Mouse (Mus musculus) stomach, postnatal 0 days (tissue): ENCODE measurements at regions not wholly inside any gene's neighbourhood (a gene's known extent, or its start where the extent isn't known, plus 50 kb on each side); places are given as distances from the start of the nearest gene placed in this dataset.
"Not testable (repeated sequence)": the region's sequence is repeated elsewhere in the genome, so short reads cannot be mapped to it uniquely, and the experiment has no call there.

Experiments used
- ATAC-seq: fragments of 200-750 bp; cut with Nextera tagmentation; 2 replicates; pipeline ENCODE4 v1.8.0; 2017; ENCODE audit not compliant: low FRiP score, low TSS enrichment
- DNase-seq: peaks from one replicate; pipeline ENCODE4 v3.0.0-alpha.2; 2016; ENCODE audit warnings: low spot score
- H3K27ac ChIP-seq: fragments of 300-500 bp; sonication (generic); replicated peaks from 2 replicates; pipeline ENCODE4 v1.5.1; 2014; ENCODE audit warnings: mild to moderate bottlenecking, control low read depth
- H3K27me3 ChIP-seq: fragments of 300-500 bp; sonication (generic); 2 replicates; pipeline ENCODE4 v1.6.1; 2014; ENCODE audit warnings: low read length; ENCODE audit not compliant: control insufficient read depth, insufficient read depth
- H3K36me3 ChIP-seq: fragments of 300-500 bp; sonication (generic); 2 replicates; pipeline ENCODE4 v1.6.1; 2014; ENCODE audit warnings: low read length, mixed read lengths; ENCODE audit not compliant: control insufficient read depth, insufficient read depth
- H3K4me1 ChIP-seq: fragments of 300-500 bp; sonication (generic); replicated peaks from 2 replicates; pipeline ENCODE4 v1.6.1; 2014; ENCODE audit warnings: antibody characterized with exemption; ENCODE audit not compliant: control insufficient read depth, insufficient read depth
- H3K4me2 ChIP-seq: fragments of 300-500 bp; sonication (generic); replicated peaks from 2 replicates; pipeline ENCODE4 v1.6.1; 2014; ENCODE audit warnings: low read depth, mild to moderate bottlenecking, control low read depth, moderate library complexity
- H3K4me3 ChIP-seq: fragments of 300-500 bp; sonication (generic); 2 replicates; pipeline ENCODE4 v1.5.1; 2014; ENCODE audit warnings: low read depth, low read length, control low read depth
- H3K9ac ChIP-seq: fragments of 300-500 bp; sonication (generic); 2 replicates; pipeline ENCODE4 v1.6.1; 2014; ENCODE audit warnings: mild to moderate bottlenecking, low read length, control low read depth, mixed read lengths
- H3K9me3 ChIP-seq: fragments of 300-500 bp; sonication (generic); 2 replicates; pipeline ENCODE4 v1.6.1; 2016; ENCODE audit warnings: low read length; ENCODE audit not compliant: control insufficient read depth
- CTCF ChIP-seq: IDR thresholded peaks from 2 replicates; pipeline ENCODE4 v1.5.1; 2016; ENCODE audit warnings: antibody characterized with exemption, low read depth, mild to moderate bottlenecking, moderate library complexity
- EP300 ChIP-seq: optimal IDR thresholded peaks from 2 replicates; pipeline ENCODE3; 2016; ENCODE audit warnings: antibody characterized with exemption
- WGBS: fragments of 180-500 bp; shearing (Covaris S2); extraction: QIAGEN DNeasy Blood & Tissue Kit; methylation state at CpG from one replicate; pipeline ENCODE4 v1.1.7; 2014; 5-methylcytosine and 5-hydroxymethylcytosine counted together

GRCm38 (mm10) chr6:3911284-3911683 is 77.4 kb downstream of the Tfpi2 start:
- no peaks in the 10 kb centered on the region for H3K4me1 ChIP-seq
- H3K9me3 ChIP-seq, result no peaks in the 10 kb centered on the region
- H3K27me3 ChIP-seq, result no peaks in the 10 kb centered on the region
- 57% methylated on average over 5 of the region's 5 CpGs for WGBS
- TF ChIP-seq CTCF, result peak; percentile 52
- TF ChIP-seq EP300, result no peak
- no peak for ATAC-seq
- H3K27ac ChIP-seq, result no peak overlapping the region
- no peaks in the 10 kb centered on the region for H3K36me3 ChIP-seq
- no peak overlapping the region for H3K4me2 ChIP-seq
- no peak for DNase-seq
- H3K4me3 ChIP-seq, result no peak overlapping the region
- H3K9ac ChIP-seq, result no peak overlapping the region

- TF ChIP-seq EP300 (no peak), CTCF (no peak)
- whole genome bisulfite sequencing, result 88% methylated on average over 10 of the region's 10 CpGs
Observed at GRCm38 (mm10) chr6:3904704-3905103, 84.0 kb downstream of the Tfpi2 start.

GRCm38 (mm10) chr6:3875816-3876215 is 111.3 kb upstream of the Calcr start:
- H3K4me1 ChIP-seq, H3K9me3 ChIP-seq, H3K4me3 ChIP-seq, ATAC-seq, H3K36me3 ChIP-seq, H3K4me2 ChIP-seq, H3K27me3 ChIP-seq, DNase-seq, H3K9ac ChIP-seq, H3K27ac ChIP-seq: not testable (repeated sequence)
- WGBS, result 65% methylated on average over 2 of the region's 2 CpGs

More at GRCm38 (mm10) chr6:3904704-3905103, 84.0 kb downstream of the Tfpi2 start:
- no peak overlapping the region for H3K4me2 ChIP-seq
- H3K27ac ChIP-seq, result no peak overlapping the region
- no peak overlapping the region for H3K9ac ChIP-seq
- DNase-seq (no peak), ATAC-seq (no peak)
- no peaks in the 10 kb centered on the region for H3K4me1 ChIP-seq
- no peaks in the 10 kb centered on the region for H3K27me3 ChIP-seq
- no peak overlapping the region for H3K4me3 ChIP-seq
- no peaks in the 10 kb centered on the region for H3K36me3 ChIP-seq
- no peaks in the 10 kb centered on the region for H3K9me3 ChIP-seq

GRCm38 (mm10) chr6:3874826-3875225 is 110.3 kb upstream of the Calcr start:
- H3K27me3 ChIP-seq, H3K4me1 ChIP-seq, DNase-seq, H3K9me3 ChIP-seq, ATAC-seq, H3K4me3 ChIP-seq, H3K9ac ChIP-seq, H3K36me3 ChIP-seq, H3K4me2 ChIP-seq, H3K27ac ChIP-seq: not testable (repeated sequence)
- WGBS, result 44% methylated on average over 1 of the region's 1 CpGs

- DNase-seq (no peak), ATAC-seq (no peak)
- no peak overlapping the region for H3K4me3 ChIP-seq
- H3K9ac ChIP-seq, result no peak overlapping the region
- no peaks in the 10 kb centered on the region for H3K9me3 ChIP-seq
- no peaks in the 10 kb centered on the region for H3K27me3 ChIP-seq
- H3K4me1 ChIP-seq, result no peaks in the 10 kb centered on the region
- 66% methylated on average over 5 of the region's 5 CpGs for WGBS
- no peaks in the 10 kb centered on the region for H3K36me3 ChIP-seq
- TF ChIP-seq EP300, result no peak
- TF ChIP-seq CTCF, result no peak
- no peak overlapping the region for H3K4me2 ChIP-seq
- H3K27ac ChIP-seq, result no peak overlapping the region
Observed at GRCm38 (mm10) chr6:3861046-3861445, 96.5 kb upstream of the Calcr start.

GRCm38 (mm10) chr6:3860587-3860975 is 96.1 kb upstream of the Calcr start:
- WGBS, result 68% methylated on average over 1 of the region's 1 CpGs
- H3K4me1 ChIP-seq, result no peaks in the 10 kb centered on the region
- no peaks in the 10 kb centered on the region for H3K27me3 ChIP-seq
- H3K4me2 ChIP-seq, result no peak overlapping the region
- H3K36me3 ChIP-seq, result no peaks in the 10 kb centered on the region
- H3K4me3 ChIP-seq, result no peak overlapping the region
- ATAC-seq, result no peak
- no peak for DNase-seq
- TF ChIP-seq CTCF (no peak), EP300 (no peak)
- H3K9me3 ChIP-seq, result no peaks in the 10 kb centered on the region
- H3K27ac ChIP-seq, result no peak overlapping the region
- no peak overlapping the region for H3K9ac ChIP-seq
